Mouse (Mus musculus): ENCODE data around the gene Fbxw11. TPM values are rescaled to one million over a fixed set of nuclear protein-coding genes. Genes with fewer than 3 reads are reported as not detected.

Fbxw11 gene
- polyA plus RNA-seq (2012; rRNA removed): 9.0 and 11.4 TPM in 2 replicates

DNA sequence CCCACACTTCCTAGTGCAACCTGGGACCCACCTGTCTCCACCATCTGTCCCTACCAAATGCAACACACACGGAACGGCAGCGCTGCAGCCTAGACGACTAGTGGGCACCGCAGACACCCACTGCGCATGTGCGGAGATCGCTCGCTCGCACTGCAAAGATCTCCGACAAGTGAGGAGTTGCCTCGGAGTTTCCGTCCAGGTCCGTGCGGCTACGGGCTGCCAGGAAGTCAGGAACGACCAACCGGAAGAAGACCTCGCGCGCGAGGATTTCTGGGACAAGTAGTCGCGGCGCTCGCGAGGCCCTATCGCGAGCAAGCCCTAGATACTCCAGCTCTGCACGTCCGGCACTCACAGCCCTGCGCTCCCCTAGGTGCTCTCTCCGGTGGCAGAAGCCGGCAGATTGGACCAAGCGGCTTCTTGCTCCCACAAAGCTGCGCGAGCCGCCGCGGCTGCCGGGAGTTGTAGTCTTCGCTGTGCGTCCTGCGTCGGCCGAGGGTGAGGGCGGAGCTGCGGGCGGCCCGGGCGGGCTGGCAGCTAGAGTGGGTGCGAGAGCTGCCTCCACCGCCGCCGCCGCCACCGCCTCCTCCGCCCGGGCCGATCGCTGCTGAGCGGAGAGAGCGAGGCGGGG, at the start of gene Fbxw11:
TSS of gene Fbxw11 (plus strand) at position 476 of the 628 bp plus-strand sequence.

Other genes with a start within 250 kb of the Fbxw11 start
- gene Ubtd2, start 187.4 kb upstream of the Fbxw11 start, polyA plus RNA-seq (2012; rRNA removed): 3.0 and 3.1 TPM in 2 replicates
- 0.20 and 0.32 TPM in 2 replicates for gene Efcab9, start 110.6 kb upstream of the Fbxw11 start, polyA plus RNA-seq (2012; rRNA removed)
- gene Stk10, start 109.4 kb upstream of the Fbxw11 start, polyA plus RNA-seq (2012; rRNA removed): 5.0 and 5.4 TPM in 2 replicates
- not detected in 2 replicates for gene Smim23, start 181.9 kb downstream of the Fbxw11 start, polyA plus RNA-seq (2012; rRNA removed)

Measured in liver, embryonic 14 days (tissue).